Mouse (Mus musculus) erythroblast, embryonic 14.5 days (primary cell): Measurements from ENCODE around the gene Snw1.

Source experiments
- GATA1 ChIP-seq: IDR thresholded peaks from 2 replicates; pipeline ENCODE4 v1.6.1; 2012; ENCODE audit warnings: low read length, inconsistent platforms, mixed read lengths
- TAL1 ChIP-seq: IDR thresholded peaks from 3 replicates; pipeline ENCODE4 v1.6.1; 2012; ENCODE audit warnings: low read length, inconsistent platforms, mixed read lengths

DNA sequence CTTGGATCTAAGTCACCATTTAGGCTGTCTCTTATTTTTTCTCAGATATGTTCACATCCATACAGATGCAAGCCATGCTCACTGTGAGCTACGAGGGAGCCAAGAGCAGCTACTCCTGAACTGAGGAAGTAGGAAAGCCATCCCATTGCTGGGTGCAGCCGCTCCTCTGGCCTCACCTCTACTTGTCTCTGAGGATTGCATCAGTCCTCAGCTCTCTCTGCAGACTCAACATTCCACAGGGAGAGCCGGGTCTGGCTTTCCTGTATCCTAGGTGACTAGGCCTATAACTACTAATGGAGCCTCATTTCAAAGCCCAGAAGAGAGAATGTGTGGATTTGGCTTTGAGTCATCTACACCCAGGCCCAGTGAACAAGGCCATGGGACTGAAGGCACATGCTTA, 66.4 kb downstream of the Snw1 start:
- no peak for TF ChIP-seq TAL1
- no peak for TF ChIP-seq GATA1
